Mouse (Mus musculus) urinary bladder, postnatal 10 days (tissue): ENCODE data around the gene Ano8.

ENCODE experiments used
- DNase-seq: peaks from one replicate; pipeline ENCODE4 v3.0.0; 2022; ENCODE audit warnings: low spot score

Ano8 gene

GRCm38 (mm10) chr8:71470913-71471255, 14.9 kb downstream of the Ano8 start:
- no peak for DNase-seq

- no peak for DNase-seq
These were observed 15.4 kb downstream of the Ano8 start for GRCm38 (mm10) chr8:71470146-71470912.

DNA sequence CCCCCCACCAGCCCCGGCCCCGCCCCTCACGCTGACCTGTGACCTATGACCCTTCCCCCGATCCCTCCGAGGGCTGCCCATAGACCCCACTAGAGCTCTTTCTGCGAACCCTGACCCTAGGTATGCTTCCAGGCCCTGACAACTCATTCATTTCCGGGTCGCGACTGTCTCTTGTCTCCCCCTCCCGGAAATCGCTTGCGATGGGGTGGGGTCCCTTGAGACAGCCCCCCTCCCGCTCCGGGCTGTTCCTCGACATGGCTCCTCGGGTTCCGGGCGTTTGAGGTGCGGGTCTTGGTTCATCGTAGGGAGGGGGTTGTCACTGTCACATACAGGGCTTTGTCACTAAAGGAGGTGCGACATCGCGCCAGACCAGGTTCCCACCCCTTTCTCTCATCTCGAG, 16.4 kb downstream of the Ano8 start:
- no peak for DNase-seq

DNA sequence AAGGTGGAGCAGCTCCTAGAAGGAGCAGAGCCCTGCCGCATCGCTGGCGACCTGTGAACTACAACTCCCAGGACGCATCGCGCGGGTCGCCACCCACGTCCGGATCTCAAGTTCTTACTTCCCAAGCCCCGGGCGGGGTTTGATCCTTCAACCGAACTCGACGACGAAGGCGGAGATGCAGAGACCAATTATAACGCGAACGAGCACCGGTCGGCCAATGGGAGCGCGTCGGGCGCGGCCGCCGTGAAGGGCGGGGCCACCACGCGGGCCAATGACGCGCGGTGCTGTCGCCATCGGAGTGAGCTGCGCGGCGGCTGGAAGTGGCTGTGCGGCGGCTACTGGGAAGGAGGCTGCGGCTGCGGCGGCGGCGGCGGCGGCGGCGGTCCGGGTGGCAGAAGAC, 16.8 kb downstream of the Ano8 start, which contains the start of gene Dda1:
Gene Dda1, plus strand, starts transcription at position 284 of the 400 bp plus-strand sequence.
- peak; percentile 84 for DNase-seq

DNA sequence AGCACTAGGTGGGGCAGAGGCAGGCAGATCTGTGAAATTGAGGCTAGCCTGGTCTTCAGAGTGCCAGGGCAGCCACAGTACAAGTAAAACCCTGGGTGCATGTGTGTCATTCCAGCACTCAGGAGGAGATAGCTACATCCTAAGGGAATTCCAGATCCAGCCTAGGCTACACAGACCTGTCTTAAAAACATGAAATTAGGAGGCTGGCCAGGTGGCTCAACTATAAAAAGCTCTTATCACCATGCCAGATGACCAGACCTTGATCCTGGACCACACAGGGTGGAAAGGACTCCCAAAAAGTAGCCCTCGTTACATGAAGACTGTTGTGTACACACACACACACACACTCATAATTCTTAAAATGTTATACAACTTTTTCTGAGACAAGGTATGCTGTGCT, 17.8 kb downstream of the Ano8 start:
- DNase-seq = no peak

- no peak for DNase-seq
These were observed 18.6 kb downstream of the Ano8 start for GRCm38 (mm10) chr8:71467201-71467600.

- DNase-seq = no peak
These were observed 19.6 kb downstream of the Ano8 start for GRCm38 (mm10) chr8:71466198-71466597.

- DNase-seq = no peak
These were observed 20.0 kb downstream of the Ano8 start for GRCm38 (mm10) chr8:71465733-71466132.

DNA sequence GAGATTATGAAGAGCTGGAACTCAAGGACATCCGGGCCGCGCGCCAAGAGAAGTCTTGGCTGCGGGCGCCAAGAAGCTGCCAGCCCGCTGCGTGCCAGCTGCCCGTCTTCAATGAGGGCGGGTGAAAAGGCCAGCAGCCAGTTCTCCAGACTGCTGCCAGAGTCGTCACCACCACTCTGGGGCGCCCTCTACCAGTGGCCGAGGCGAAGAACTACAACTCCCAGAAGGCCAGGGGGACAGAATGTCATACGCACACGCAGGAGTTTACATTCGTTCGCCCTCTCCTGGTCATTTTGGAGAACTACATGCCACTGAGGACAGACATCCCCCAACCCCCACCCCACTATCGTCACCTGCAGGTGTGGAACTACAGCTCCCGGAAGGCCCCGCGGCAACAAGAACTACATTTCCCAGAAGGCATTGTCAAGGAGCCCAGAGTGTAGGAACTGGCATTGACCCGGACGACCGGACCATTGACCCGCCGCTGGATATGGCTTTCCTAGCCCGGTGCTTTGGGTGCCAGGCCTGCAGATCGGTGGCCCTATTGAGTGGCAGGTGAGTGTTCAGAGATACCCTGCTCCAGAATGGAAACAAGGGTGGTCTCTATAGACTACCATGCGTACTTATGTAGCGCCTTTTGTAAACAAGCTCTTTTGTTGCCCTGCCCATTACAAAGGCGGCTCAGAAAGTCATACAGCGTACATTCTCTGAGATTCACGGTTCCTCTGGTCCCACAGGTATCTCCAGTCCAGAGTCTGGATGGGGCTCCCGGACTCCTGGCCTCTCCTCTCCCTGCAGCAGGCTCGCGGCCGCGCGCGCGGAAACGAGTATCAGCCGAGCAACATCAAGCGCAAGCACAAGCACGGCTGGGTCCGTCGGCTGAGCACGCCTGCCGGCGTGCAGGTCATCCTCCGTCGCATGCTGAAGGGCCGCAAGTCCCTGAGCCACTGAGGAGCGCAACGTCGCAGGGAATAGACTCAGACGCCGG, 21.0 kb downstream of the Ano8 start, which contains the start of gene Mrpl34:
Gene Mrpl34, plus strand, starts transcription at position 447 of the 988 bp plus-strand sequence.
- peak; percentile 92 for DNase-seq

- DNase-seq = peak; percentile 89
These were observed 22.4 kb downstream of the Ano8 start, which contains the start of gene Abhd8 for GRCm38 (mm10) chr8:71463188-71464033. Abhd8 (minus strand) TSS chr8:71463655.

- DNase-seq = no peak
These were observed 23.0 kb downstream of the Ano8 start for GRCm38 (mm10) chr8:71462786-71463185.

- DNase-seq = no peak
These were observed 23.6 kb downstream of the Ano8 start for GRCm38 (mm10) chr8:71462191-71462590.

- DNase-seq = no peak
These were observed 24.5 kb downstream of the Ano8 start for GRCm38 (mm10) chr8:71461152-71461840.

GRCm38 (mm10) chr8:71460716-71461115, 25.0 kb downstream of the Ano8 start:
- DNase-seq = peak; percentile 4

DNA sequence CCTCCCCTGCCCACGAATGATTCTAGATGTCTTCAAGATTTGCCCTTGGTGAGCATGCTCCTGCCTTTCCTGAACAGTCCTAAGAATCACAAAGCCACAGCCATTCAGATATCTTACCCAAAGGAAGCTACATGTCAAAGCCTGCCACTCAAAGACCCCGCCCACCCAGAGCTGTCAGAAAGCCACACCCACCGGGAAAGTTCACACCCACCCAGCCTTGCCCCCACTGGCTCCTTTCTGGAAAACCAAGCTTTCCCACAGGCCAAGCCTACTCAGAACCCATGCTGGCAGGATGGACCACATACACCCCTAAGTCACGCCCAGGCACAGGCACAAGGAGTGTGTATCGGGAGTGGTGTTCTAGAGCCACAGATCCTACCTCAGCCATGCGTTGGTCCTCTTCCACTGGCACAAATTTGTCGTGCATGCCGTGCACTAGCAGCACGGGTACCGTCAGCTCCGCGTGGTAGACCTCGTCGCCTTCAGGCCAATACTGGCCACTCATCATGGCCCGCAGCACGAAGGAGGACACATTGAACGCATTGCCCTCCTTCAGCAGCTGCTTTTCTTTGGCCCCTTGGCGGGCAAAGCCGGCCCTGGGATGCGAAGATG, 28.0 kb downstream of the Ano8 start:
- DNase-seq = no peak

DNA sequence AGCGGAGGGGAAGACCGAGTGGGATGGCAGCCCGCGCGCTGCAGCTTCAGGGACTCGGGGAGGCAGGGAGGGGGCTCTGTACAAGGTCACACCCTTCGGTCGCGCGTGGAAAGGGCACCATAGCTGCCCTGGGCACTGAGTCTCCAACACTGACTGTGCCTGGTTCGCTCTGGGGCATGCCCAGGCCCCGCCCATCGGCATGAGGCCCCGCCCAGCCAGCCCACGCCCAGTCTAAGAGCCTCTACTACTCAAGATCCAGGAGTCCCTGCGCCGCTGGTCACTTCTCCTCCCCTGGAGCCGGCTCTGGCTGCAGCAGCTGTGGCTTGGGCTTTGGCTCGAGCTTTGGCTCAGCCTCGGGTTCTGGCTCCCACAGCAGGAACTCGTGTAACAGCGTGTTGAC, 28.9 kb downstream of the Ano8 start:
- no peak for DNase-seq

DNA sequence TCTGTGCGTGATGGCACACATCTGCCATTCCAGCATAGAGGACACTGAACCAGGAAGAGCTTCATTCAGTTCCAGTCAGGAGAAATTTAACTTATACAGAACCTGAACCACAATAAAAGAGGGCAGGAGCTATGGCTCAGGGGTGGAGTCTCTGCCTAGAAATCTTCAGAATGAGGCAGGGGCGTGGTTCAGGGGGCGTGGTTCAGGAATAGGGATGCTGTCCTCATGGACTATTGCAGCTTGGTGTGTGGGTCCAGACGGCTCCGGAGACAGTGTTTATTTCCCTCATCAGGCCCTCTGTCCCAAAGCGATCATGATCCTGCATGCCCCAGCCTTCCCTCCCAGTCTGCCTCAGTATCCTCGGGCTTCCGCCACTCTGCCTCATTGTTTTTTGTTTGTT, 31.1 kb downstream of the Ano8 start:
- DNase-seq = no peak

- DNase-seq = no peak
These were observed 33.1 kb downstream of the Ano8 start for GRCm38 (mm10) chr8:71452669-71453068.

DNA sequence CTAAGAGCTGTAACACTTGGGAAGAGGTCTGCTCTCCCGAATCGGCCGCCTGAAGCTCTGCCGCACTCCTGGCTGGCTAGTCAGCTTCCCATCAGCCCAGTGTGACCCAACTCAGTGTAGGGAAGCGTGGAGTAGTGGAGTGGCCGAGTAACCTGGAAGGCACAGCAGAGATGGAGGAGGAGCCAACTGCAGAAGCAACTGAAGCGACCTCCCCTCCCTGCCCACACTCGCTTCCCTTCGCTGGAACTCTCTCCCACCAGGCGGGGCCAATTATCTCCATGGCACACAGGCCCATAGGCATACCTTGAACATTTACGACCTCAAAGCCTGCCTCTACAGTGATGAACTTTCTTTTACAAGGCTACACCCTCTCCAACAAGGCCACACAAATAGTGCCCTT, 34.0 kb downstream of the Ano8 start:
- no peak for DNase-seq

DNA sequence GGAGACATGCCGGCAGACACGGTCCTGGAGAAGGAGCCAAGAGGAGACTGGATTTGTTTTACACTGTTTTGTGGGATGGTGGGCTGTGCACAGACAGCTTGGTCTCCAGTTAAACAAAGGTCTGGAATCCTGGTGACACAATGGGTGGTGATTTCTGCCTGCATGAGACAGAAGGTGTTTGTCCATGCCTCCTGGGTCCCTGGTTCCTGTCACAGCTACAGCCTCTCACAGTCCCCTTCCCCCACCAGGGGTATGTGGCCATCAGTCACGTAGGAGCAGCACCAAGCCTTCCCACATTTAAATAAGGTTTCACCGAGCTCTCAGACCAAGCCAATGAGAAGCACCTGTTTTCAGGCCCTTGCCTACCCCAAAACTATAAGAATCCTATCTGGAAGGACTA, 34.4 kb downstream of the Ano8 start:
- DNase-seq = no peak

DNA sequence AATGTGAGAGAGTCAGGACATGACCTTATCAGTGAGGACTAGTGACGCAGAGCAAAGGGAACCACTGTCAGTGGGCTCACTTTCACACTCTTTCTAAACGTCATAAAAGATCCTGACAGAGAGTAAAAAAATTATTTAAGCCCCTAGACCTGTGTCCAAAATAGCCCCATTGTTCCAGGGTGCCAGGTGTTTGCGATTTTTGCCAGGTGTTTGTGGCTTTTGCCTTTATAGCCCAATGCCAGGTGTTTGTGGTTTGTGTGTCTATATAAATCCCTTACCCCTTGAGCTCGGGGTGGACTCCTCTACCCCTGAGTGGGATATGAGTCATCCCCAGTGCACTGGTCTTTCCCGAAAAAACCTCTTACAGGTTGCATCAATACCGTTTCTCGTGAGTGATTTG, 40.7 kb downstream of the Ano8 start:
- DNase-seq = no peak
